Mouse (Mus musculus): Measurements from ENCODE around the gene Ankmy1.

DNA sequence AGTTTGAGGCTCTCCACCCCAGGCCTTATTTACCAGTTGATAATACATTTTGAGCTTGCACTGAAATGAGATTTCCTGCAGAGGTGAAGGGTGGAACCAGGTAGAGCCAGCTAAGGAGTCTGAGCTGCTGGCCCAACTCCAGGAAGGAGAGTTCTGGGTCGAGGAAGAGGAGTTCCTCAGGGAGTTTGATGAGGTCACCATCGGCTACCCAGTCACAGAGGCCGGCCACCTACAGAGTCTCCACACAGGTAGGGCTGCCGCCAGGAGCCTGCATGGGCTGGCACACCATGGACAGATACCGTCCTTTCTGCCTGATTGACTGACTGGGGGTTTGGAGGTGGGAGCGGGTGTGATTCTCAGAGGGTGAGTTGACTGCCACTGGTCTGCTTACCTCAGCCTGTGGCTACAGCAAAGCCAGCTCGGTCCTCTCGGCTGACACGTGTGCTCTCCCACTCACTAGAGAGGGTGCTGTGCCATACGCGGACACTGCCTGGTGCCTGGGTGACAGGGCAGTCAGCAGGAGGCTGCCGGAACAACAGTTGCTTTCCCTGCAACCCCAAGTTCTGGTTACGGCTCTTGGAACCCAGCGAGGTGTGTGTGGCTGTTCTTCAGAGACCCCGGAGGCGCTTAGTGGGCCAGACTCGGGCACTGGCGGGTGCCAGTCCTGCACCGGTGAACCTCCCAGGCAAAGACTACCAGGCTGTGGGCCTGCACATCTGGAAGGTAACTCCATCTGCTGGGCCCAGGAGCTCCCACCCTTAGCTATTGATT, 40.7 kb upstream of the Ankmy1 start:
- no peak for TF ChIP-seq POLR2A (IDR thresholded peaks at IDR 0.05; ENCODE audit: borderline replicate concordance, low read depth, low read length)
- no peak for TF ChIP-seq CTCF (IDR thresholded peaks at IDR 0.05; ENCODE audit: low read depth, low read length)
